Mouse (Mus musculus) hindbrain, postnatal 0 days (tissue): Measurements from ENCODE around the gene 2310033P09Rik. TPM values are rescaled to one million over a fixed set of nuclear protein-coding genes. Genes with fewer than 3 reads are reported as not detected.
A peak's percentile ranks its signal among the peaks of the same experiment; 100 is the strongest.

Experiments
- ATAC-seq: fragments of 200-750 bp; cut with Nextera tagmentation; 2 replicates; pipeline ENCODE4 v1.8.0; 2017; ENCODE audit warnings: mild to moderate bottlenecking, moderate TSS enrichment, moderate library complexity
- DNase-seq: peaks from one replicate; pipeline ENCODE4 v3.0.0-alpha.2; 2015; ENCODE audit warnings: low spot score
- H3K27ac ChIP-seq: fragments of 300-500 bp; sonication (generic); 2 replicates; pipeline ENCODE4 v1.5.1; 2014; ENCODE audit warnings: mild to moderate bottlenecking
- H3K27me3 ChIP-seq: fragments of 300-500 bp; sonication (generic); 2 replicates; pipeline ENCODE4 v1.6.1; 2014; ENCODE audit warnings: low read length, mixed read lengths; ENCODE audit not compliant: insufficient read depth
- H3K36me3 ChIP-seq: fragments of 300-500 bp; sonication (generic); 2 replicates; pipeline ENCODE4 v1.6.1; 2014; ENCODE audit warnings: low read length, mixed read lengths; ENCODE audit not compliant: insufficient read depth
- H3K4me1 ChIP-seq: fragments of 300-500 bp; sonication (generic); 2 replicates; pipeline ENCODE4 v1.6.1; 2014; ENCODE audit warnings: antibody characterized with exemption, low read length, mixed read lengths; ENCODE audit not compliant: insufficient read depth
- H3K4me2 ChIP-seq: fragments of 300-500 bp; sonication (generic); 2 replicates; pipeline ENCODE4 v1.6.1; 2014; ENCODE audit warnings: low read depth, mild to moderate bottlenecking, low read length, moderate library complexity, mixed read lengths
- H3K4me3 ChIP-seq: fragments of 300-500 bp; sonication (generic); 2 replicates; pipeline ENCODE4 v1.5.1; 2014; ENCODE audit warnings: low read length
- H3K9ac ChIP-seq: fragments of 300-500 bp; sonication (generic); replicated peaks from 2 replicates; pipeline ENCODE4 v1.6.1; 2014; ENCODE audit warnings: mild to moderate bottlenecking, low read length, moderate library complexity, mixed read lengths
- H3K9me3 ChIP-seq: fragments of 300-500 bp; sonication (generic); 2 replicates; pipeline ENCODE4 v1.6.1; 2016; ENCODE audit warnings: low read length, mixed read lengths
- CTCF ChIP-seq: IDR thresholded peaks from 2 replicates; pipeline ENCODE4 v1.5.1; 2016; ENCODE audit warnings: antibody characterized with exemption, control low read depth, low read depth
- WGBS: fragments of 180-500 bp; shearing (Covaris S2); extraction: QIAGEN DNeasy Blood & Tissue Kit; methylation state at CpG from one replicate; pipeline ENCODE4 v1.1.7; 2014; 5-methylcytosine and 5-hydroxymethylcytosine counted together
- polyA plus RNA-seq: library from polyadenylated mRNA; unstranded; fragments of >200 nt; fragmentation: Nextera tagmentation; extraction: Ambion mirVana; gene quantifications from 2 replicates; pipeline ENCODE4 v1.2.1, GENCODE M21; 2015
- total RNA-seq: library from RNA; depleted of rRNA; stranded (reverse); fragments of >200 nt; gene quantifications from 2 replicates; pipeline ENCODE4 v1.2.3, GENCODE M21; 2014; rRNA removed

Gene 2310033P09Rik
- total RNA-seq (4.3 and 4.7 TPM in 2 replicates), polyA plus RNA-seq (24.8 and 29.2 TPM in 2 replicates)

GRCm38 (mm10) chr11:59208153-59208831 is at the start of gene 2310033P09Rik:
Gene 2310033P09Rik (plus strand): TSS chr11:59208321.
- no peak; the same call in 1 of the 2 replicates for TF ChIP-seq CTCF
- Histone ChIP-seq H3K27me3 (no peaks in the 10 kb centered on the region), H3K9ac (peak within 1 kb of the TSS; percentile 91), H3K36me3 (peaks cover 37% of the 10 kb centered on the region), H3K4me2 (peak within 1 kb of the TSS; percentile 89), H3K4me1 (0 out of 2 replicates have a peak, but pooled peaks cover 3% of the 10 kb centered on the region), H3K27ac (peak within 1 kb of the TSS; percentile 95), H3K9me3 (no peaks in the 10 kb centered on the region), H3K4me3 (peak within 1 kb of the TSS; percentile 92)
- ATAC-seq (peak; percentile 91), DNase-seq (peak; percentile 99)
- under 1% methylated on average over 64 of the region's 67 CpGs for WGBS

- Histone ChIP-seq H3K36me3 (peaks cover 26% of the 10 kb centered on the region; the same call in 1 of the 2 replicates), H3K27ac (no peak overlapping the region), H3K4me3 (no peak overlapping the region), H3K9ac (no peak overlapping the region), H3K4me1 (peaks cover 15% of the 10 kb centered on the region; the same call in 1 of the 2 replicates), H3K9me3 (no peaks in the 10 kb centered on the region), H3K27me3 (no peaks in the 10 kb centered on the region), H3K4me2 (no peak overlapping the region)
- no peak for TF ChIP-seq CTCF
- DNase-seq (no peak), ATAC-seq (no peak)
- WGBS: 87% methylated on average over 13 of the region's 13 CpGs
Observed at GRCm38 (mm10) chr11:59159099-59159498, 49.0 kb upstream of the 2310033P09Rik start.

GRCm38 (mm10) chr11:59159558-59159957 is 48.6 kb upstream of the 2310033P09Rik start:
- ATAC-seq (no peak), DNase-seq (no peak)
- no peak for TF ChIP-seq CTCF
- Histone ChIP-seq H3K4me3 (no peak overlapping the region), H3K9me3 (no peaks in the 10 kb centered on the region), H3K4me1 (peaks cover 16% of the 10 kb centered on the region; the same call in 1 of the 2 replicates), H3K36me3 (peaks cover 26% of the 10 kb centered on the region; the same call in 1 of the 2 replicates), H3K27ac (no peak overlapping the region), H3K27me3 (no peaks in the 10 kb centered on the region), H3K9ac (no peak overlapping the region), H3K4me2 (no peak overlapping the region)
- WGBS: 92% methylated on average over 4 of the region's 4 CpGs

- Histone ChIP-seq H3K9ac (no peak overlapping the region), H3K36me3 (peaks cover 16% of the 10 kb centered on the region; the same call in 1 of the 2 replicates), H3K4me3 (no peak overlapping the region), H3K27me3 (no peaks in the 10 kb centered on the region), H3K9me3 (no peaks in the 10 kb centered on the region), H3K4me2 (no peak overlapping the region), H3K27ac (no peak overlapping the region), H3K4me1 (peaks cover 16% of the 10 kb centered on the region; the same call in 1 of the 2 replicates)
- whole genome bisulfite sequencing: 56% methylated on average over 5 of the region's 5 CpGs
- TF ChIP-seq CTCF: no peak
- DNase-seq (peak; percentile 19), ATAC-seq (no peak)
Observed at GRCm38 (mm10) chr11:59161398-59161797, 46.7 kb upstream of the 2310033P09Rik start.

- Histone ChIP-seq H3K9ac (peak overlapping the region; percentile 78), H3K4me3 (peak overlapping the region; percentile 57), H3K27me3 (no peaks in the 10 kb centered on the region), H3K27ac (peak overlapping the region; percentile 98; the same call in 1 of the 2 replicates), H3K36me3 (peaks cover 4% of the 10 kb centered on the region; the same call in 1 of the 2 replicates), H3K4me1 (peaks cover 16% of the 10 kb centered on the region; the same call in 1 of the 2 replicates), H3K4me2 (peak overlapping the region; percentile 75), H3K9me3 (no peaks in the 10 kb centered on the region)
- WGBS: 59% methylated on average over 9 of the region's 9 CpGs
- no peak for TF ChIP-seq CTCF
- ATAC-seq (no peak; the same call in 1 of the 2 replicates), DNase-seq (no peak)
Observed at GRCm38 (mm10) chr11:59162443-59163254, 45.5 kb upstream of the 2310033P09Rik start.
